Mouse (Mus musculus): ENCODE data around the gene Ccdc78. TPM values are rescaled to one million over a fixed set of nuclear protein-coding genes. Genes with fewer than 3 reads are reported as not detected.
"Not testable (repeated sequence)": the region's sequence is repeated elsewhere in the genome, so short reads cannot be mapped to it uniquely, and the experiment has no call there.

The Ccdc78 gene
- polyA plus RNA-seq (2015; fragmentation: Nextera tagmentation; extraction: Ambion mirVana), result 0.27 and 0.31 TPM in 2 replicates

GRCm38 (mm10) chr17:25786280-25786679, at the start of gene Ccdc78:
TSS of gene Ccdc78 (plus strand) at chr17:25786580.
- Histone ChIP-seq H3K4me3 (peak within 1 kb of the TSS; percentile 73), H3K36me3 (peaks cover 52% of the 10 kb centered on the region), H3K27me3 (no peaks in the 10 kb centered on the region), H3K9ac (peak within 1 kb of the TSS; percentile 90), H3K9me3 (no peaks in the 10 kb centered on the region), H3K4me1 (peaks cover 27% of the 10 kb centered on the region), H3K27ac (peak within 1 kb of the TSS; percentile 92), H3K4me2 (replicated peaks) (peak within 1 kb of the TSS; percentile 86)
- ATAC-seq (ENCODE audit: low FRiP score, low read depth), result no peak
- WGBS, result 76% methylated on average over 3 of the region's 3 CpGs

GRCm38 (mm10) chr17:25738861-25739260, 47.5 kb upstream of the Ccdc78 start:
- H3K4me3 ChIP-seq, result no peak overlapping the region
- 76% methylated on average over 7 of the region's 7 CpGs for WGBS

GRCm38 (mm10) chr17:25741471-25741870, 44.9 kb upstream of the Ccdc78 start:
- not testable (repeated sequence) for H3K4me2 ChIP-seq (replicated peaks); H3K4me3 ChIP-seq; H3K4me1 ChIP-seq; H3K36me3 ChIP-seq; ATAC-seq (ENCODE audit: low FRiP score, low read depth); H3K9me3 ChIP-seq; H3K27me3 ChIP-seq; H3K9ac ChIP-seq; H3K27ac ChIP-seq
- 71% methylated on average over 12 of the region's 12 CpGs for WGBS

More at GRCm38 (mm10) chr17:25738861-25739260, 47.5 kb upstream of the Ccdc78 start:
- no peak overlapping the region for H3K9ac ChIP-seq
- ATAC-seq (ENCODE audit: low FRiP score, low read depth), result no peak
- H3K36me3 ChIP-seq, result no peaks in the 10 kb centered on the region
- H3K4me2 ChIP-seq (replicated peaks), result no peak overlapping the region
- H3K27me3 ChIP-seq, result no peaks in the 10 kb centered on the region
- H3K4me1 ChIP-seq, result no peaks in the 10 kb centered on the region
- H3K9me3 ChIP-seq, result no peaks in the 10 kb centered on the region
- H3K27ac ChIP-seq, result no peak overlapping the region

GRCm38 (mm10) chr17:25743831-25744230, 42.5 kb upstream of the Ccdc78 start:
- H3K4me2 ChIP-seq (replicated peaks), result no peak overlapping the region
- H3K4me1 ChIP-seq, result no peaks in the 10 kb centered on the region
- no peaks in the 10 kb centered on the region for H3K9me3 ChIP-seq
- H3K27me3 ChIP-seq, result no peaks in the 10 kb centered on the region
- no peak overlapping the region for H3K27ac ChIP-seq
- no peak overlapping the region for H3K9ac ChIP-seq
- H3K4me3 ChIP-seq, result no peak overlapping the region
- no peaks in the 10 kb centered on the region for H3K36me3 ChIP-seq
- ATAC-seq (ENCODE audit: low FRiP score, low read depth), result no peak
- WGBS, result 93% methylated on average over 9 of the region's 9 CpGs

GRCm38 (mm10) chr17:25744311-25744710, 42.1 kb upstream of the Ccdc78 start:
- no peaks in the 10 kb centered on the region for H3K4me1 ChIP-seq
- H3K4me3 ChIP-seq, result no peak overlapping the region
- no peaks in the 10 kb centered on the region for H3K36me3 ChIP-seq
- 77% methylated on average over 10 of the region's 10 CpGs for WGBS
- no peak overlapping the region for H3K27ac ChIP-seq
- ATAC-seq (ENCODE audit: low FRiP score, low read depth), result no peak
- H3K4me2 ChIP-seq (replicated peaks), result no peak overlapping the region
- no peaks in the 10 kb centered on the region for H3K27me3 ChIP-seq
- no peak overlapping the region for H3K9ac ChIP-seq
- no peaks in the 10 kb centered on the region for H3K9me3 ChIP-seq

- no peak overlapping the region for H3K4me3 ChIP-seq
Measured at GRCm38 (mm10) chr17:25748238-25748637, 38.1 kb upstream of the Ccdc78 start.

GRCm38 (mm10) chr17:25749314-25749713, 37.1 kb upstream of the Ccdc78 start:
- H3K4me2 ChIP-seq (replicated peaks), result no peak overlapping the region
- no peak for ATAC-seq (ENCODE audit: low FRiP score, low read depth)
- peaks cover 6% of the 10 kb centered on the region; the same call in 1 of the 2 replicates for H3K4me1 ChIP-seq
- no peak overlapping the region for H3K9ac ChIP-seq
- no peaks in the 10 kb centered on the region for H3K36me3 ChIP-seq
- H3K9me3 ChIP-seq, result no peaks in the 10 kb centered on the region
- H3K27ac ChIP-seq, result no peak overlapping the region
- H3K27me3 ChIP-seq, result no peaks in the 10 kb centered on the region
- H3K4me3 ChIP-seq, result no peak overlapping the region
- 79% methylated on average over 6 of the region's 6 CpGs for WGBS

More at GRCm38 (mm10) chr17:25748238-25748637, 38.1 kb upstream of the Ccdc78 start:
- Histone ChIP-seq H3K4me1 (peaks cover 6% of the 10 kb centered on the region; the same call in 1 of the 2 replicates), H3K27ac (no peak overlapping the region), H3K36me3 (no peaks in the 10 kb centered on the region), H3K4me2 (replicated peaks) (no peak overlapping the region), H3K27me3 (no peaks in the 10 kb centered on the region), H3K9ac (no peak overlapping the region), H3K9me3 (no peaks in the 10 kb centered on the region)
- WGBS, result 94% methylated on average over 4 of the region's 4 CpGs
- ATAC-seq (ENCODE audit: low FRiP score, low read depth), result no peak

- Histone ChIP-seq H3K36me3 (no peaks in the 10 kb centered on the region), H3K27me3 (no peaks in the 10 kb centered on the region), H3K9me3 (no peaks in the 10 kb centered on the region), H3K4me2 (replicated peaks) (no peak overlapping the region), H3K9ac (0 out of 2 replicates have a peak overlapping the region, but pooled peaks have one; percentile 19), H3K4me1 (peaks cover 6% of the 10 kb centered on the region; the same call in 1 of the 2 replicates), H3K4me3 (no peak overlapping the region), H3K27ac (no peak overlapping the region)
- 48% methylated on average over 5 of the region's 5 CpGs for WGBS
- ATAC-seq (ENCODE audit: low FRiP score, low read depth), result no peak
Measured at GRCm38 (mm10) chr17:25751446-25751845, 34.9 kb upstream of the Ccdc78 start.

GRCm38 (mm10) chr17:25754241-25754640, 32.1 kb upstream of the Ccdc78 start, which contains the start of gene Msln:
TSS of gene Msln (minus strand) at chr17:25754378.
- no peak for ATAC-seq (ENCODE audit: low FRiP score, low read depth)
- H3K4me2 ChIP-seq (replicated peaks), result no peak within 1 kb of the TSS
- 89% methylated on average over 9 of the region's 9 CpGs for WGBS
- no peaks in the 10 kb centered on the region for H3K36me3 ChIP-seq
- H3K27ac ChIP-seq, result no peak within 1 kb of the TSS
- H3K9me3 ChIP-seq, result no peaks in the 10 kb centered on the region
- H3K9ac ChIP-seq, result no peak within 1 kb of the TSS
- H3K27me3 ChIP-seq, result no peaks in the 10 kb centered on the region
- peaks cover 6% of the 10 kb centered on the region; the same call in 1 of the 2 replicates for H3K4me1 ChIP-seq
- no peak within 1 kb of the TSS for H3K4me3 ChIP-seq

GRCm38 (mm10) chr17:25755086-25755485, 31.3 kb upstream of the Ccdc78 start:
- Histone ChIP-seq H3K27me3 (no peaks in the 10 kb centered on the region), H3K27ac (no peak overlapping the region), H3K36me3 (no peaks in the 10 kb centered on the region), H3K4me1 (peaks cover 6% of the 10 kb centered on the region; the same call in 1 of the 2 replicates), H3K9ac (no peak overlapping the region), H3K9me3 (no peaks in the 10 kb centered on the region), H3K4me2 (replicated peaks) (no peak overlapping the region), H3K4me3 (no peak overlapping the region)
- no peak for ATAC-seq (ENCODE audit: low FRiP score, low read depth)
- WGBS, result 81% methylated on average over 4 of the region's 4 CpGs

GRCm38 (mm10) chr17:25755627-25756377, 30.6 kb upstream of the Ccdc78 start:
- Histone ChIP-seq H3K36me3 (no peaks in the 10 kb centered on the region), H3K9ac (no peak overlapping the region), H3K4me3 (no peak overlapping the region), H3K9me3 (no peaks in the 10 kb centered on the region), H3K4me1 (peaks cover 6% of the 10 kb centered on the region; the same call in 1 of the 2 replicates), H3K27me3 (no peaks in the 10 kb centered on the region), H3K4me2 (replicated peaks) (no peak overlapping the region), H3K27ac (no peak overlapping the region)
- WGBS, result 31% methylated on average over 4 of the region's 4 CpGs
- ATAC-seq (ENCODE audit: low FRiP score, low read depth), result no peak

GRCm38 (mm10) chr17:25756378-25757242, 29.8 kb upstream of the Ccdc78 start:
- ATAC-seq (ENCODE audit: low FRiP score, low read depth), result no peak
- Histone ChIP-seq H3K4me3 (no peak overlapping the region), H3K27me3 (no peaks in the 10 kb centered on the region), H3K36me3 (no peaks in the 10 kb centered on the region), H3K4me2 (replicated peaks) (no peak overlapping the region), H3K27ac (no peak overlapping the region), H3K4me1 (peaks cover 1% of the 10 kb centered on the region; the same call in 1 of the 2 replicates), H3K9me3 (no peaks in the 10 kb centered on the region), H3K9ac (no peak overlapping the region)
- WGBS, result 79% methylated on average over 9 of the region's 9 CpGs
